Mouse (Mus musculus): ENCODE measurements around the gene Tm4sf19.

GRCm38 (mm10) chr16:32445558-32445957 lies 45.3 kb downstream of the Tm4sf19 start:
- TF ChIP-seq GATA1 (IDR thresholded peaks at IDR 0.05; ENCODE audit: borderline replicate concordance, low read length), result no peak
- no peak for TF ChIP-seq FLI1 (IDR thresholded peaks at IDR 0.05; ENCODE audit: low read length)

Measured in megakaryocyte, embryonic 14.5 days (primary cell).